Mouse (Mus musculus) hindbrain, embryonic 14.5 days (tissue): ENCODE results near the gene Ttc26. TPM values are rescaled to one million over a fixed set of nuclear protein-coding genes. Genes with fewer than 3 reads are reported as not detected.
"Not testable (repeated sequence)": the region's sequence is repeated elsewhere in the genome, so short reads cannot be mapped to it uniquely, and the experiment has no call there.

Experiments
- ATAC-seq: fragments of 200-750 bp; cut with Nextera tagmentation; 2 replicates; pipeline ENCODE4 v1.8.0; 2017; ENCODE audit warnings: moderate number of reproducible peaks, mild to moderate bottlenecking, moderate TSS enrichment, moderate library complexity; ENCODE audit not compliant: low FRiP score
- DNase-seq: peaks from one replicate; pipeline ENCODE4 v3.0.0-alpha.2; 2015; ENCODE audit warnings: low spot score
- H3K27ac ChIP-seq: fragments of 300-500 bp; sonication (generic); 2 replicates; pipeline ENCODE4 v1.5.1; 2014; ENCODE audit warnings: mild to moderate bottlenecking, moderate library complexity
- H3K27me3 ChIP-seq: fragments of 300-500 bp; sonication (generic); 2 replicates; pipeline ENCODE4 v1.6.1; 2014; ENCODE audit warnings: mild to moderate bottlenecking, low read length, mixed read lengths; ENCODE audit not compliant: control insufficient read depth, insufficient read depth
- H3K36me3 ChIP-seq: fragments of 300-500 bp; sonication (generic); replicated peaks from 2 replicates; pipeline ENCODE4 v1.6.1; 2014; ENCODE audit not compliant: control insufficient read depth, insufficient read depth
- H3K4me1 ChIP-seq: fragments of 300-500 bp; sonication (generic); replicated peaks from 2 replicates; pipeline ENCODE4 v1.6.1; 2014; ENCODE audit warnings: antibody characterized with exemption, low read length, mixed read lengths; ENCODE audit not compliant: control insufficient read depth, insufficient read depth
- H3K4me2 ChIP-seq: fragments of 300-500 bp; sonication (generic); replicated peaks from 2 replicates; pipeline ENCODE4 v1.6.1; 2014; ENCODE audit warnings: mild to moderate bottlenecking, moderate library complexity
- H3K4me3 ChIP-seq: fragments of 300-500 bp; sonication (generic); replicated peaks from 2 replicates; pipeline ENCODE4 v1.5.1; 2014; ENCODE audit warnings: mild to moderate bottlenecking, low read length
- H3K9ac ChIP-seq: fragments of 300-500 bp; sonication (generic); 2 replicates; pipeline ENCODE4 v1.6.1; 2014
- H3K9me3 ChIP-seq: fragments of 300-500 bp; sonication (generic); 2 replicates; pipeline ENCODE4 v1.6.1; 2016; ENCODE audit warnings: low read length; ENCODE audit not compliant: control insufficient read depth
- WGBS: fragments of 180-500 bp; shearing (Covaris S2); extraction: QIAGEN DNeasy Blood & Tissue Kit; methylation state at CpG from one replicate; pipeline ENCODE4 v1.1.7; 2014; 5-methylcytosine and 5-hydroxymethylcytosine counted together
- polyA plus RNA-seq: library from polyadenylated mRNA; unstranded; fragments of >200 nt; fragmentation: Nextera tagmentation; extraction: Ambion mirVana; gene quantifications from 2 replicates; pipeline ENCODE4 v1.2.1, GENCODE M21; 2014

Gene Ttc26
- polyA plus RNA-seq, 1 experiment from 2014 or later = 5.9 TPM

GRCm38 (mm10) chr6:38361937-38362336 lies 19.3 kb upstream of the Ttc26 start:
- H3K4me1 ChIP-seq = no peaks in the 10 kb centered on the region
- no peak overlapping the region for H3K9ac ChIP-seq
- DNase-seq (no peak), ATAC-seq (no peak)
- H3K4me3 ChIP-seq = no peak overlapping the region
- no peak overlapping the region for H3K27ac ChIP-seq
- WGBS = 76% methylated on average over 1 of the region's 1 CpGs
- 0 out of 2 replicates have a peak, but pooled peaks cover 9% of the 10 kb centered on the region for H3K27me3 ChIP-seq
- no peaks in the 10 kb centered on the region for H3K36me3 ChIP-seq
- H3K4me2 ChIP-seq = no peak overlapping the region
- H3K9me3 ChIP-seq = no peaks in the 10 kb centered on the region

- Histone ChIP-seq H3K27me3 (no peaks in the 10 kb centered on the region), H3K9me3 (no peaks in the 10 kb centered on the region), H3K36me3 (no peaks in the 10 kb centered on the region), H3K27ac (no peak overlapping the region), H3K4me2 (no peak overlapping the region), H3K9ac (no peak overlapping the region), H3K4me1 (no peaks in the 10 kb centered on the region), H3K4me3 (no peak overlapping the region)
- ATAC-seq = no peak
- DNase-seq = no peak
- 69% methylated on average over 4 of the region's 4 CpGs for WGBS
Measured at GRCm38 (mm10) chr6:38363370-38363769, 17.9 kb upstream of the Ttc26 start.

- H3K36me3 ChIP-seq = no peaks in the 10 kb centered on the region
- no peaks in the 10 kb centered on the region for H3K27me3 ChIP-seq
- H3K4me1 ChIP-seq = no peaks in the 10 kb centered on the region
- no peak overlapping the region for H3K9ac ChIP-seq
- no peaks in the 10 kb centered on the region for H3K9me3 ChIP-seq
- no peak overlapping the region for H3K4me3 ChIP-seq
- no peak overlapping the region for H3K4me2 ChIP-seq
- DNase-seq (no peak), ATAC-seq (no peak)
- H3K27ac ChIP-seq = no peak overlapping the region
Measured at GRCm38 (mm10) chr6:38364121-38364520, 17.1 kb upstream of the Ttc26 start.

- peaks cover 5% of the 10 kb centered on the region; the same call in 1 of the 2 replicates for H3K9me3 ChIP-seq
- no peak overlapping the region for H3K4me3 ChIP-seq
- 87% methylated on average over 3 of the region's 3 CpGs for whole genome bisulfite sequencing
- DNase-seq (no peak), ATAC-seq (no peak)
- H3K4me2 ChIP-seq = no peak overlapping the region
- H3K9ac ChIP-seq = no peak overlapping the region
- no peak overlapping the region for H3K27ac ChIP-seq
- no peaks in the 10 kb centered on the region for H3K27me3 ChIP-seq
- no peaks in the 10 kb centered on the region for H3K36me3 ChIP-seq
- H3K4me1 ChIP-seq = no peaks in the 10 kb centered on the region
Measured at GRCm38 (mm10) chr6:38369945-38370344, 11.3 kb upstream of the Ttc26 start.

GRCm38 (mm10) chr6:38374271-38374670 lies 7.0 kb upstream of the Ttc26 start:
- Histone ChIP-seq H3K4me2 (no peak overlapping the region), H3K9me3 (peaks cover 5% of the 10 kb centered on the region; the same call in 1 of the 2 replicates), H3K27ac (no peak overlapping the region), H3K36me3 (no peaks in the 10 kb centered on the region), H3K9ac (no peak overlapping the region), H3K27me3 (no peaks in the 10 kb centered on the region), H3K4me1 (no peaks in the 10 kb centered on the region), H3K4me3 (no peak overlapping the region)
- no peak for ATAC-seq
- WGBS = 85% methylated on average over 1 of the region's 1 CpGs
- no peak for DNase-seq

GRCm38 (mm10) chr6:38380764-38381128 lies 523 bp upstream of the Ttc26 start:
- Histone ChIP-seq H3K27ac (peak overlapping the region; percentile 77), H3K27me3 (no peaks in the 10 kb centered on the region), H3K36me3 (peaks cover 8% of the 10 kb centered on the region; the same call in 1 of the 2 replicates), H3K9me3 (no peaks in the 10 kb centered on the region), H3K9ac (peak overlapping the region; percentile 52), H3K4me1 (peaks cover 9% of the 10 kb centered on the region), H3K4me2 (peak overlapping the region; percentile 66), H3K4me3 (peak overlapping the region; percentile 57)
- WGBS = 2% methylated on average over 4 of the region's 4 CpGs
- ATAC-seq = 0 out of 2 replicates have a peak, but pooled peaks have one; percentile 19
- DNase-seq = no peak

GRCm38 (mm10) chr6:38389671-38390070 lies 8.4 kb downstream of the Ttc26 start:
- ATAC-seq = no peak
- Histone ChIP-seq H3K27me3 (no peaks in the 10 kb centered on the region), H3K9me3 (no peaks in the 10 kb centered on the region), H3K4me2 (no peak overlapping the region), H3K36me3 (peaks cover 70% of the 10 kb centered on the region), H3K4me1 (no peaks in the 10 kb centered on the region), H3K9ac (no peak overlapping the region), H3K4me3 (no peak overlapping the region), H3K27ac (no peak overlapping the region)
- 80% methylated on average over 3 of the region's 3 CpGs for WGBS
- DNase-seq = peak; percentile 31

- not testable (repeated sequence) for ATAC-seq, H3K36me3 ChIP-seq, DNase-seq, H3K27me3 ChIP-seq, H3K9me3 ChIP-seq
- Histone ChIP-seq H3K9ac (peak overlapping the region; percentile 73; the same call in 1 of the 2 replicates), H3K4me1 (peaks cover 19% of the 10 kb centered on the region), H3K4me2 (peak overlapping the region; percentile 78), H3K27ac (peak overlapping the region; percentile 96), H3K4me3 (peak overlapping the region; percentile 99)
- WGBS = 82% methylated on average over 5 of the region's 5 CpGs
Measured at GRCm38 (mm10) chr6:38432457-38432856, 51.2 kb downstream of the Ttc26 start.

GRCm38 (mm10) chr6:38433261-38434033 lies 52.2 kb downstream of the Ttc26 start, which contains the start of gene Ubn2:
Ubn2 (plus strand) TSS chr6:38433950.
- H3K27ac ChIP-seq = peak within 1 kb of the TSS; percentile 99
- WGBS = under 1% methylated on average over 64 of the region's 64 CpGs
- peak; percentile 98 for ATAC-seq
- H3K27me3 ChIP-seq = no peaks in the 10 kb centered on the region
- H3K9ac ChIP-seq = peak within 1 kb of the TSS; percentile 96
- peak within 1 kb of the TSS; percentile 99 for H3K4me3 ChIP-seq
- H3K4me1 ChIP-seq = peaks cover 28% of the 10 kb centered on the region
- no peaks in the 10 kb centered on the region for H3K9me3 ChIP-seq
- DNase-seq = peak; percentile 100
- H3K4me2 ChIP-seq = peak within 1 kb of the TSS; percentile 78
- H3K36me3 ChIP-seq = no peaks in the 10 kb centered on the region
